Mouse (Mus musculus): ENCODE data around the gene Slc37a2. TPM values are rescaled to one million over a fixed set of nuclear protein-coding genes. Genes with fewer than 3 reads are reported as not detected.

Gene Slc37a2
- total and polyA plus RNA-seq, 3 experiments = 1.1 to 1.4 TPM; not detected in 1

DNA sequence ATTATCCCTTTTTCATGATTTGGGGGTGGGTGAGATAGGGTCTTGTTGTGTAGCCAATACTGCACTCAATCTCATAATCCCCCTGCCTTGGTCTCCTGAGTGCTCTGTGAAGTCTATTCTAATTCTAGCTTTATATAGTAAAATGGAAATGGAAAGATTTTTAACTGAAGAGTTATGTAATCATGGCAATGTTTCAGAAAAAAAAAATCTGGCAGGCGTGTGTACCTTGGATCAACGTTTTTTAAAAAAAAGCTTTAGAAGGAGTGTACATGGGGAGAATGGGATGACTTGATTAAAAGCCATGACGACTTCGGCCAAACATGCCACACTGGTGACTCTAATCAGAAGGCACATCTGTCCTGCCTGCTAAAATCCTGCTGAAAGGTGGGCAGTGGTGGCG is 68.1 kb downstream of the Slc37a2 start:
- Histone ChIP-seq H3K4me3 (ENCODE audit: control insufficient read depth in 1 of 2, insufficient read depth in 1 of 2, low read depth in 2 of 2, low read length in 2 of 2) (no peak overlapping the region), H3K4me1 (ENCODE audit: control insufficient read depth in 1 of 2, insufficient read depth in 2 of 2, low read length in 2 of 2) (no peaks in the 10 kb centered on the region), H3K36me3 (ENCODE audit: control insufficient read depth in 1 of 2, insufficient read depth in 2 of 2, low read length in 2 of 2) (no peaks in the 10 kb centered on the region), H3K9ac (ENCODE audit: control insufficient read depth, low read depth, low read length, poor library complexity, severe bottlenecking) (no peak overlapping the region), H3K27ac (ENCODE audit: control insufficient read depth, low read depth, low read length) (no peak overlapping the region), H3K9me3 (replicated peaks; ENCODE audit: insufficient read depth, low read length) (no peaks in the 10 kb centered on the region), H3K79me2 (ENCODE audit: control insufficient read depth, insufficient read depth, low read length, poor library complexity) (no peaks in the 10 kb centered on the region), H3K27me3 (ENCODE audit: control insufficient read depth in 1 of 2, insufficient read depth in 2 of 2, low read length in 2 of 2) (peaks cover 4 to 19% of the 10 kb centered on the region in 2 experiments)
- TF ChIP-seq SIN3A (IDR thresholded peaks at IDR 0.05; ENCODE audit: low read length) (no peak), USF2 (IDR thresholded peaks at IDR 0.05; ENCODE audit: borderline replicate concordance in 1 of 2, insufficient read depth in 1 of 2, low read depth in 1 of 2, low read length in 2 of 2) (no peak), USF1 (IDR thresholded peaks at IDR 0.05; ENCODE audit: low read depth, low read length) (no peak), ZC3H11A (IDR thresholded peaks at IDR 0.05; ENCODE audit: low read depth, low read length) (no peak), UBTF (IDR thresholded peaks at IDR 0.05; ENCODE audit: borderline replicate concordance, insufficient read depth, low read depth, low read length) (no peak), TAL1 (IDR thresholded peaks at IDR 0.05; ENCODE audit: low read length) (no peak), MAZ (IDR thresholded peaks at IDR 0.05; ENCODE audit: low read depth, low read length) (no peak), KAT2A (conservative IDR thresholded peaks at IDR 0.05; ENCODE audit: low read depth, low read length) (no peak), MXI1 (IDR thresholded peaks at IDR 0.05; ENCODE audit: low read depth, low read length) (no peak), CHD1 (IDR thresholded peaks at IDR 0.05; ENCODE audit: low read depth, low read length) (no peak), ZMIZ1 (IDR thresholded peaks at IDR 0.05; ENCODE audit: low read depth, low read length) (no peak), TCF12 (IDR thresholded peaks at IDR 0.05; ENCODE audit: low read depth, low read length) (no peak), NELFE (IDR thresholded peaks at IDR 0.05; ENCODE audit: low read depth, low read length) (no peak), EP300 (IDR thresholded peaks at IDR 0.05; ENCODE audit: low read depth in 1 of 2, low read length in 2 of 2) (no peak)
- no peak for DNase-seq (ENCODE audit: low read depth, low spot score)

DNA sequence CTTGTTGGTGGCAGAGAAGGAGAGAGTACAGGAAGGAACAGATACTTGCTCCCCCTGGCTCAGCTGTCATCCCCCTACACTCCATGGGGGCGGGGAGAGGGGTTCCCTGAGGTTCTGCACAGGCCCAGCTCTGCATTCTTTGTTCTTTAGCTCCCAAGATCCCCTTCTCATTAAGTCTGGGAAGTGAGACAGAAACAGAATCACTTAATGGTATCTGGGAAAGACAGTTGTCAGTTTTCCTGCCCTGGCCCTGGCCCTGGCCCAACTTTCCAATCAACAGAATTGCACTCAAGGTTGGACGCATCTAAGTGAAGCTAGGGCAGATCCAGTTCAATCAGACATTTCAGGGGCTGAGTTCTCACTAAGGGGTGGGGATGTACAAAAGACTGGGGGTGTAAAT is 72.4 kb downstream of the Slc37a2 start:
- peaks cover 4 to 14% of the 10 kb centered on the region in 2 experiments for H3K27me3 ChIP-seq (ENCODE audit: control insufficient read depth in 1 of 2, insufficient read depth in 2 of 2, low read length in 2 of 2)
- H3K79me2 ChIP-seq (ENCODE audit: control insufficient read depth, insufficient read depth, low read length, poor library complexity) = no peaks in the 10 kb centered on the region
- no peak overlapping the region for H3K4me3 ChIP-seq (ENCODE audit: control insufficient read depth in 1 of 2, insufficient read depth in 1 of 2, low read depth in 2 of 2, low read length in 2 of 2)
- H3K9ac ChIP-seq (ENCODE audit: control insufficient read depth, low read depth, low read length, poor library complexity, severe bottlenecking) = no peak overlapping the region
- DNase-seq (ENCODE audit: low read depth, low spot score) = no peak
- H3K36me3 ChIP-seq (ENCODE audit: control insufficient read depth in 1 of 2, insufficient read depth in 2 of 2, low read length in 2 of 2) = no peaks in the 10 kb centered on the region
- no peaks in the 10 kb centered on the region for H3K4me1 ChIP-seq (ENCODE audit: control insufficient read depth in 1 of 2, insufficient read depth in 2 of 2, low read length in 2 of 2)
- no peaks in the 10 kb centered on the region for H3K9me3 ChIP-seq (replicated peaks; ENCODE audit: insufficient read depth, low read length)
- TF ChIP-seq GATA1 (IDR thresholded peaks at IDR 0.05; ENCODE audit: low read depth, low read length) (no peak), MAFK (IDR thresholded peaks at IDR 0.05; ENCODE audit: borderline replicate concordance, low read depth, low read length) (no peak), MYB (IDR thresholded peaks at IDR 0.05; ENCODE audit: low read depth, low read length) (no peak), TAL1 (IDR thresholded peaks at IDR 0.05; ENCODE audit: low read length) (no peak), USF2 (IDR thresholded peaks at IDR 0.05; ENCODE audit: borderline replicate concordance in 1 of 2, insufficient read depth in 1 of 2, low read depth in 1 of 2, low read length in 2 of 2) (no peak), NELFE (IDR thresholded peaks at IDR 0.05; ENCODE audit: low read depth, low read length) (no peak)
- H3K27ac ChIP-seq (ENCODE audit: control insufficient read depth, low read depth, low read length) = no peak overlapping the region
